Mouse (Mus musculus): ENCODE data around the gene Add2.

Add2 gene

GRCm38 (mm10) chr6:86070277-86070676 lies 41.8 kb downstream of the Add2 start:
- in situ Hi-C loops (cut with MboI; ENCODE audit: low pct_unique_long_range_greater_than_20kb in 1 of 2, low sequenced_read_pairs in 2 of 2, unreplicated experiment in 1 of 2) = no loop called here

GRCm38 (mm10) chr6:86073882-86074281 lies 45.4 kb downstream of the Add2 start:
- in situ Hi-C loops (cut with MboI; ENCODE audit: low pct_unique_long_range_greater_than_20kb in 1 of 2, low sequenced_read_pairs in 2 of 2, unreplicated experiment in 1 of 2) = no loop called here

- in situ Hi-C loops (cut with MboI; ENCODE audit: low pct_unique_long_range_greater_than_20kb in 1 of 2, low sequenced_read_pairs in 2 of 2, unreplicated experiment in 1 of 2) = no loop called here
Measured at GRCm38 (mm10) chr6:86074538-86075204, 46.2 kb downstream of the Add2 start.

- in situ Hi-C loops (cut with MboI; ENCODE audit: low pct_unique_long_range_greater_than_20kb in 1 of 2, low sequenced_read_pairs in 2 of 2, unreplicated experiment in 1 of 2) = no loop called here
Measured at GRCm38 (mm10) chr6:86076525-86076924, 48.0 kb downstream of the Add2 start.

GRCm38 (mm10) chr6:86077880-86078279 lies 49.4 kb downstream of the Add2 start:
- in situ Hi-C loops (cut with MboI; ENCODE audit: low pct_unique_long_range_greater_than_20kb in 1 of 2, low sequenced_read_pairs in 2 of 2, unreplicated experiment in 1 of 2) = no loop called here

DNA sequence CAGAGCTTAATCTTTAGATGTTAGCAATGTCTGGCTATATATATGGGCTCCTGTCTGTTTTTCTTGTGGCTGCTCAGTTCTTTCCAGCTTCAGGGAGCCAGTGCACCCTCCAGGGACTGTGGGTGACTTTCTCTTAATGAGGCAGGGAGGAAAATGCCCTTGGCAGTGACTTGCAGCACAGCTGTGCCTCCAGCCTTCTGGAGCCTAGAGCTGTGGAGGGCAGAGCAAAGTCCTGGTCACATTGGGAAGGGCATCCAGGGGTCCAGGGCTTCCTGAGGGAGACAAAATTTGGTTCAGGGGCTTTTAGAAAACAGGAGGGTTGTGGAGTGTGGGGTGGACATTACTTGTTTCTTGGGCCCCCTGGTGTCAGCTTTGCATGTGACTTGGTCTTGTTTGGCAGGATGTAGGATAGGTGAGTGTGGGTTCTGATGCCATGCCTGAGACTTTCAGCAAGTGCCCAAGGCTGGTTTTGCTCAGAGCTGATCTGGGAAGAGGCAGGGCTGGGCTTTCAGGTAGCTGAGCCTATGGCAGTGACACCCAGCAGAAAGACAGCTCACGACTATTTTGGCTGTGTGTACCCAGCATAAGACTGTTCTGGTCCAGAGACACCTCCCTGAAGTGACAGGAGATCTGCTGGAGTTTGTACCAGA lies 50.0 kb downstream of the Add2 start:
- in situ Hi-C loops (cut with MboI; ENCODE audit: low pct_unique_long_range_greater_than_20kb in 1 of 2, low sequenced_read_pairs in 2 of 2, unreplicated experiment in 1 of 2) = no loop called here

GRCm38 (mm10) chr6:86079323-86079722 lies 50.8 kb downstream of the Add2 start:
- in situ Hi-C loops (cut with MboI; ENCODE audit: low pct_unique_long_range_greater_than_20kb in 1 of 2, low sequenced_read_pairs in 2 of 2, unreplicated experiment in 1 of 2) = no loop called here

DNA sequence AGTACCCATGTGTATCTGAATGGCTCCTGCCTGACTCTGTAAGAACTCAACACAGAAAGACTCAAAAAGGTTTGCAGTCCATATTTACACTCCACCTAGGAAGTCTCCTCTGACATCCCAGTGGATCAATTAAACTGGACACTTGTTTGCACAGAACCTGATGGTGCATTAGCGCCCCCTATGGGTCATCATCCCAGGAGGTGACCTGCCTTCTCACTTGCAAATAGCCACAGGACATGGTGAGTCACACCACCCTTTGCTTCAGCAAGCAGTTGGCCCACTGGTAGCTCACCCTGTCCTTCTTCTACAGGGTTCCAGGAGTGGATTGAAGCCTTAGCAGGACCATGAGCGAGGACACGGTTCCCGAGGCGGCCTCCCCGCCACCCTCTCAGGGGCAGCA lies 57.0 kb downstream of the Add2 start:
- in situ Hi-C loops (cut with MboI; ENCODE audit: low pct_unique_long_range_greater_than_20kb in 1 of 2, low sequenced_read_pairs in 2 of 2, unreplicated experiment in 1 of 2) = no loop called here

DNA sequence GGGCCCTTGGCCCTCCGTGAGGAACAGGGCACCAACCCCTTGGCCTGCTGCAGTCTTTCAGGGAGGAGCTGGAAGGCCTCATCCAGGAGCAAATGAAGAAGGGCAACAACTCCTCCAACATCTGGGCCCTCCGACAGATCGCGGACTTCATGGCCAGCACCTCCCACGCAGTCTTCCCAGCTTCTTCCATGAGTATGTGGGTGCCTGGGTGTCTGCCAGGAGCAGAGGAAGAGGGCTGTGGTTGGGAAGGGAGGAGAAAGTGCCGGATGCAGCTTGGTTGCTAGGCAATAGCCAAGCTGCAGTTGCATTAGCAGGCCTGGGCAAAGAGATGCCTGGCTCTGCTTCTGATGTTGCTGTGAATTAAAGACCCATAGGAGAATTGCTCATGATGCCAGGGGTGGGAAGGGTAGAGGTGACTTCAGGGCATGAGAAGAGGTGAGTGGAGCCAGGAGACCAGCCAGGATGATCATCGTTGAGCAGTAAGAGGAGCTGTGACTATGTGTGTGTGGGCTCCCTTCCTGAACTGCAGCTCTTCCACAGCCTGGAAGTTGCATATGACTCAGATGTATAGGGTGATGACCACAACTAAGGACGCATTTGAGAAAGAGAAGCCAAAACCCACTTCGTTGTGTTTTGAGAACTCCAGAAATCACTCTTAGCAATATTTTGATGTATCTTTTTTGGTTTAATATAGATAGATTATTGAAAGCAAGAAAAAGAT lies 58.5 kb downstream of the Add2 start:
- in situ Hi-C loops (cut with MboI; ENCODE audit: low pct_unique_long_range_greater_than_20kb in 1 of 2, low sequenced_read_pairs in 2 of 2, unreplicated experiment in 1 of 2) = no loop called here

GRCm38 (mm10) chr6:86087813-86088212 lies 59.3 kb downstream of the Add2 start:
- in situ Hi-C loops (cut with MboI; ENCODE audit: low pct_unique_long_range_greater_than_20kb in 1 of 2, low sequenced_read_pairs in 2 of 2, unreplicated experiment in 1 of 2) = no loop called here

DNA sequence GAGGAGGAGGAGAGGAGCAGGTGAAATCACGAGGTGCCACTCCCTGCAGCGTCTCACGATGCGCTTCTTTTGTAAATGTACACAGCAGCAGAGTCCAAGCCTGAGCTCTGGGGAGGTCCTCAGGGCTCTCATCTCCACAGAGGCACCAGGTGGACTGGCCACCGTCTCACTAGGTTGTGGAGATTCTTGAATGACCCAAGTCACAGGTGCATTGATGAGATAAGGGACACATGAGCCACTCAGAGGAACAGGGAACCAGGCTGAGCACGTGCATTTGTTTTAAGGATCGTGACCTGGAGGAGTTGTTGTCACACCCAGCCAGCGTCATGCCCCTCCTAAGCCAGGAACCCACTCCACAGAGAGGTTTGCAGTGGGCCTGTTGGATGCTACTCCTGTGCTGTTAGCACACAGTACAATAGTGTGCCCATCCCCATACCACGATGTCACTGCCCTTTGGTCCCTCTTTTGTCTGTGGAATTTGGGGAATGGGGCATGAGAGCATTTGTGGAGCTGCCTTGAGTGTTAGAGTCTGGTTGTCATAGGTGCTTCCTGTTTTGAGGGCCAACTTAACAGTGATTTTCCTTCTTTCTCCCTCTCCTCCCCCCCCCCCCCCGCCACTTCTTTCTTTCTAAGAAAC lies 65.8 kb downstream of the Add2 start:
- in situ Hi-C loops (cut with MboI; ENCODE audit: low pct_unique_long_range_greater_than_20kb in 1 of 2, low sequenced_read_pairs in 2 of 2, unreplicated experiment in 1 of 2) = no loop called here

- in situ Hi-C loops (cut with MboI; ENCODE audit: low pct_unique_long_range_greater_than_20kb in 1 of 2, low sequenced_read_pairs in 2 of 2, unreplicated experiment in 1 of 2) = no loop called here
Measured at GRCm38 (mm10) chr6:86095518-86095917, 67.0 kb downstream of the Add2 start.

DNA sequence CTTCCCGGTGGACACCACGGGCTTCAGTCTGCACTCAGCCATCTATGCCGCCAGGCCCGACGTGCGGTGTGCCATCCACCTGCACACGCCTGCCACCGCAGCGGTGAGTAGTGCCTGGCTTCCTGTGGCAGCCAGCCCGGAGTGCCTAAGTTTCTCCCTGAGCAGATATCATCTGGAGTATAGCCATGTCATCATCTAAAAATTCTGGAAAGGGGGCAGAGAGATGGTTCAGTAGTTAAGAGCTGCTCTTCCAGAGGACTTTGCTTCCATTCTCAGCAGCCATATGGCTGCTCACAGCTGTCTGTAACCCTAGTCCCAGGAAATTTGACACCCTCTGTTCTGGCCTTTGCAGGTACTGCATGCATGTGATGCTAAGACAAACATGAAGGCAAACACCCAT lies 68.3 kb downstream of the Add2 start:
- in situ Hi-C loops (cut with MboI; ENCODE audit: low pct_unique_long_range_greater_than_20kb in 1 of 2, low sequenced_read_pairs in 2 of 2, unreplicated experiment in 1 of 2) = no loop called here

DNA sequence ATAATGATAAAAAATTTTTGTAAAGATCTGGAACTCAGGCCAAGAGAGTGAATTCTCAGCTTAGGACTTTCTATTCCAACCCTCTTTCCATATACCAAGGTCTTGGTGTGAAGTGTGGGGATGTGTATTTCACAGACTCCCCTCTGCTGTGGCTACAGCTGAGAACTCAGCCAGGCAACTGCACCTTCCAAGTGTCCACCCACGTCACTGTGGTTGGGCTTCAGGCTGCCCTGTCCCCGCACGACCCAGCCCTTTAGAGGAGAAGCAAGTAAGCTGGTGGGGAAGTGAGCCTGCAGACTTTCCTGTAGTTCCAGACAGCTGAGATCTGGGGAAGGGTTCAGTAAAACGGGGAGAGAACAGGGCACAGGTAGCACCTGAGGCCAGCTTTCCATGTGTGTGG lies 68.7 kb downstream of the Add2 start:
- in situ Hi-C loops (cut with MboI; ENCODE audit: low pct_unique_long_range_greater_than_20kb in 1 of 2, low sequenced_read_pairs in 2 of 2, unreplicated experiment in 1 of 2) = no loop called here

DNA sequence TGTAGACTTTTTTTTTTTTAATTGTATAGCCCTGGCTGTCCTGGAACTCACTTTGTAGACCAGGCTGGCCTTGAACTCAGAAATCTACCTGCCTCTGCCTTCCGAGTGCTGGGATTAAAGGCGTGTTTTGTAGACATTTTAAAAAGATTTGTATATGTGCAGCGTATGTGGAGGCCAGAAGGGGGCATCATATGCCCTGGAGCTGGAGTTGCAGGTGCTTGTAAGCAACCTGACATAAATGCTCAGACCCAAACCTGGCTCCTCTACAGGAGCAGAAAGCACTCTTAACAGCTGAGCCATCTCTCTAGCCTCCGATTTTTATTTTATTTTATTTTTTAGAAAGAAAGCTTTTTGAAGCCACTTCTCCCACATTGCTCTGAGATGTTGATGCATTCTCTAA lies 70.5 kb downstream of the Add2 start:
- in situ Hi-C loops (cut with MboI; ENCODE audit: low pct_unique_long_range_greater_than_20kb in 1 of 2, low sequenced_read_pairs in 2 of 2, unreplicated experiment in 1 of 2) = no loop called here

DNA sequence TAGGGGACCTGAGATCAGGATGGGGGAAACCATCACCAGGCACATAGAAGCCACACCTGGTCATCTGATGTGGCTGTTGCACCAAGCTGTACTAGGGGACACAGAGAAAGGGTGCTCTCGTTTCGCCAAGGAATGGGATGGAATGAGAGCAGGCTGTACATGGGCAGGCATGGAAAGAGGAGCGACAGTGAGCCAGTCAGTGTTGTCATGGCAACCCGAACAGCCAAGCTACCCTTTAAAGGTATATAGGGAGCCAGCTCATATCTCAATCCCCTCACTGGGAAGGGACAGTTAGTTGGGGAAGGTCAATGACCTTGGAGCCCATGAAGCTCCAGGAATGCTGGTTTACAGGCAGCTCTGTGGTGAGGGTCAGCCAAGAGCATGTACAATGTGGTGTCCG lies 73.0 kb downstream of the Add2 start:
- in situ Hi-C loops (cut with MboI; ENCODE audit: low pct_unique_long_range_greater_than_20kb in 1 of 2, low sequenced_read_pairs in 2 of 2, unreplicated experiment in 1 of 2) = no loop called here

- in situ Hi-C loops (cut with MboI; ENCODE audit: low pct_unique_long_range_greater_than_20kb in 1 of 2, low sequenced_read_pairs in 2 of 2, unreplicated experiment in 1 of 2) = no loop called here
Measured at GRCm38 (mm10) chr6:86102874-86103273, 74.4 kb downstream of the Add2 start.

- in situ Hi-C loops (cut with MboI; ENCODE audit: low pct_unique_long_range_greater_than_20kb in 1 of 2, low sequenced_read_pairs in 2 of 2, unreplicated experiment in 1 of 2) = no loop called here
Measured at GRCm38 (mm10) chr6:86103614-86104013, 75.1 kb downstream of the Add2 start.

- in situ Hi-C loops (cut with MboI; ENCODE audit: low pct_unique_long_range_greater_than_20kb in 1 of 2, low sequenced_read_pairs in 2 of 2, unreplicated experiment in 1 of 2) = no loop called here
Measured at GRCm38 (mm10) chr6:86104719-86105118, 76.2 kb downstream of the Add2 start.

Measured in mouse embryonic stem cell (cell line).